Mouse (Mus musculus): ENCODE data around the gene Fgf3. TPM values are rescaled to one million over a fixed set of nuclear protein-coding genes. Genes with fewer than 3 reads are reported as not detected.

The Fgf3 gene
- total and polyA plus RNA-seq, 3 experiments = not detected

DNA sequence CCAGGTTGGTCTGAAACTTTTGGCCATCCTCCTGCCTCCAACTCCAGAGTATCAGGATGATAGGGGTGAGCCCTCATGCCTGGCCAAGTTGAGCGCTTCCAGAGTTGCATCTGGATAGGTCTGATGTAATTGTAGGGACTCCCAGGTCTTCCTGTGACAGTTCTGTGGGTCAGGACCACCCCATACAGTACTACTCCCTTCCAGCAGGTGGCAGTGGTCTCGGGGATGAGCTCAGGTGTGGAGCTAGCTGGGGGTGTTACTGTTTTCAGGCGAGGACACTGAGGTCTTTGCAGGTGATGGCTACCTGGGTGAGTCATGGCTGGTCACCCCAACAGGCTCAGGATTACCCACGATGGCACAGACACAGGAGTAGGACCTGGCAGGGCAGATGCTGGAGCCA is 8.3 kb downstream of the Fgf3 start:
- Histone ChIP-seq H3K9me3 (replicated peaks; ENCODE audit: low read length) (no peaks in the 10 kb centered on the region), H3K27me3 (replicated peaks) (peaks cover 83% of the 10 kb centered on the region), H3K36me3 (replicated peaks in 1 of 2; ENCODE audit: control insufficient read depth in 1 of 2, insufficient read depth in 1 of 2, low read length in 1 of 2) (no peaks in the 10 kb centered on the region), H3K9ac (ENCODE audit: insufficient read depth, low read depth) (no peak overlapping the region), H3K27ac (ENCODE audit: insufficient read depth, low read depth) (no peak overlapping the region), H3K4me2 (ENCODE audit: insufficient read depth, low read depth, poor library complexity, severe bottlenecking) (no peak overlapping the region), H3K4me3 (replicated peaks in 1 of 3; ENCODE audit: low read depth in 2 of 3, low read length in 2 of 3, poor library complexity in 1 of 3) (no peak overlapping the region), H3K4me1 (ENCODE audit: control insufficient read depth in 1 of 2, insufficient read depth in 2 of 2) (no peaks in the 10 kb centered on the region), H3K79me2 (replicated peaks; ENCODE audit: control insufficient read depth, extremely low read depth, insufficient read depth, poor library complexity, severe bottlenecking) (no peaks in the 10 kb centered on the region)
- dilution Hi-C loops (cut with MboI; ENCODE audit: extremely low pct_ligation_motif_present, extremely low pct_unique_long_range_greater_than_20kb, low sequenced_read_pairs) = no loop called here
- in situ Hi-C loops (cut with MboI; ENCODE audit: low pct_ligation_motif_present, low pct_unique_long_range_greater_than_20kb, low sequenced_read_pairs) = loop anchor here (10.0 kb wide), 1 partner anchor 49 kb away; the partner anchor contains the start of gene Fgf15
- peak; percentile 43 for DNase-seq (ENCODE audit: extremely low read depth)
- no peak for TF ChIP-seq ZKSCAN1 (IDR thresholded peaks at IDR 0.05; ENCODE audit: borderline replicate concordance, low read depth, low read length)
- TF ChIP-seq MAX (IDR thresholded peaks at IDR 0.05; ENCODE audit: low read length) = no peak
- no peak for TF ChIP-seq USF1 (IDR thresholded peaks at IDR 0.05; ENCODE audit: low read depth, low read length)
- peak; percentile 72 to 73 for TF ChIP-seq CTCF (conservative IDR thresholded peaks at IDR 0.05 in 1 of 2, IDR thresholded peaks at IDR 0.05 in 1 of 2; ENCODE audit: low read depth in 2 of 2, low read length in 2 of 2)
- no peak for TF ChIP-seq ZNF384 (IDR thresholded peaks at IDR 0.05; ENCODE audit: low read depth, low read length)
- TF ChIP-seq ETS1 (conservative IDR thresholded peaks at IDR 0.05; ENCODE audit: low read depth, low read length) = no peak
- no peak for TF ChIP-seq HCFC1 (IDR thresholded peaks at IDR 0.05; ENCODE audit: low read depth, low read length)
- peak; percentile 29 for TF ChIP-seq RAD21 (IDR thresholded peaks at IDR 0.05; ENCODE audit: low read depth, low read length)
- TF ChIP-seq SMC3 (IDR thresholded peaks at IDR 0.05; ENCODE audit: low read depth, low read length) = peak; percentile 74

DNA sequence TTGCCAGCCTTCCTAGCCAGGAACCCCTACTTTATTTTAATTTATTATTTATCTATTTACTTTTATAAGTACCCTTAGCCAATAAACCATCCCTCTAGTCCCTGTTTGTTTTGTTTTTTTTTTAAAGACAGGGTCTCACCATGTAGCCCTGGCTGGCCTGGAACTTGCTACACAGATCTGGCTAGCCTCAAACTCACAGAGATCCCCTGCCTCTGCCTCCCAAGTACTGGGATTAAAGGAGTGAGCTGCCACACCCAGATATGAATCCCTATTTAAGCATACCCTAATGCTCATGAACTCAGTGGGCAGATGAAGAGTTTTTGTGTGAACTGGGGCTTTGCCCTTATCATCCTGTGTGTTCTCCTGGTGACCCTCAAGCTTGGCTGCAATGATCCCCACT is 9.2 kb downstream of the Fgf3 start, which contains the start of gene Fgf4:
Gene Fgf4 (plus strand): TSS at position 301 of the 400 bp plus-strand sequence.
- DNase-seq (ENCODE audit: extremely low read depth) = no peak
- Histone ChIP-seq H3K9ac (ENCODE audit: insufficient read depth, low read depth) (no peak within 1 kb of the TSS), H3K27ac (ENCODE audit: insufficient read depth, low read depth) (no peak within 1 kb of the TSS), H3K36me3 (replicated peaks in 1 of 2; ENCODE audit: control insufficient read depth in 1 of 2, insufficient read depth in 1 of 2, low read length in 1 of 2) (no peaks in the 10 kb centered on the region), H3K4me2 (ENCODE audit: insufficient read depth, low read depth, poor library complexity, severe bottlenecking) (no peak within 1 kb of the TSS), H3K4me3 (replicated peaks in 1 of 3; ENCODE audit: low read depth in 2 of 3, low read length in 2 of 3, poor library complexity in 1 of 3) (no peak within 1 kb of the TSS), H3K9me3 (replicated peaks; ENCODE audit: low read length) (no peaks in the 10 kb centered on the region), H3K4me1 (ENCODE audit: control insufficient read depth in 1 of 2, insufficient read depth in 2 of 2) (no peaks in the 10 kb centered on the region), H3K79me2 (replicated peaks; ENCODE audit: control insufficient read depth, extremely low read depth, insufficient read depth, poor library complexity, severe bottlenecking) (no peaks in the 10 kb centered on the region), H3K27me3 (replicated peaks) (peaks cover 80% of the 10 kb centered on the region)
- dilution Hi-C loops (cut with MboI; ENCODE audit: extremely low pct_ligation_motif_present, extremely low pct_unique_long_range_greater_than_20kb, low sequenced_read_pairs) (no loop called here), in situ Hi-C loops (cut with MboI; ENCODE audit: low pct_ligation_motif_present, low pct_unique_long_range_greater_than_20kb, low sequenced_read_pairs) (loop anchor here (10.0 kb wide), 1 partner anchor 48 kb away; the partner anchor contains the start of gene Fgf15)
- TF ChIP-seq KAT2A (IDR thresholded peaks at IDR 0.05; ENCODE audit: insufficient replicate concordance, low read length) (no peak), CHD1 (IDR thresholded peaks at IDR 0.05; ENCODE audit: low read depth, low read length) (no peak), MYC (IDR thresholded peaks at IDR 0.05; ENCODE audit: low read depth, low read length) (no peak), USF1 (IDR thresholded peaks at IDR 0.05; ENCODE audit: low read depth, low read length) (no peak), JUN (IDR thresholded peaks at IDR 0.05; ENCODE audit: insufficient read depth, low read depth, low read length) (no peak), TBP (conservative IDR thresholded peaks at IDR 0.05; ENCODE audit: low read depth, low read length) (no peak), PAX5 (IDR thresholded peaks at IDR 0.05; ENCODE audit: low read length) (no peak), POLR2A (IDR thresholded peaks at IDR 0.05; ENCODE audit: low read depth, low read length) (no peak), ZMIZ1 (IDR thresholded peaks at IDR 0.05; ENCODE audit: low read depth, low read length) (no peak), E2F4 (IDR thresholded peaks at IDR 0.05; ENCODE audit: insufficient replicate concordance, low read depth, low read length) (no peak), ZC3H11A (IDR thresholded peaks at IDR 0.05; ENCODE audit: low read depth, low read length) (no peak), ETS1 (conservative IDR thresholded peaks at IDR 0.05; ENCODE audit: low read depth, low read length) (no peak), MAZ (IDR thresholded peaks at IDR 0.05; ENCODE audit: low read depth, low read length) (no peak), POLR2AphosphoS2 (IDR thresholded peaks at IDR 0.05; ENCODE audit: low read depth, low read length) (no peak), RAD21 (IDR thresholded peaks at IDR 0.05; ENCODE audit: low read depth, low read length) (no peak)
